Mouse (Mus musculus): ENCODE data around the gene Olfr10. TPM values are rescaled to one million over a fixed set of nuclear protein-coding genes. Genes with fewer than 3 reads are reported as not detected.

Olfr10 gene
- polyA plus RNA-seq, 1 experiment from 2014 or later, result not detected

GRCm38 (mm10) chr11:49329686-49330085 lies 25.1 kb downstream of the Olfr10 start:
- H3K36me3 ChIP-seq, result no peaks in the 10 kb centered on the region
- no peak for ATAC-seq (ENCODE audit: low FRiP score, low read depth)
- no peak overlapping the region for H3K27ac ChIP-seq (replicated peaks)

DNA sequence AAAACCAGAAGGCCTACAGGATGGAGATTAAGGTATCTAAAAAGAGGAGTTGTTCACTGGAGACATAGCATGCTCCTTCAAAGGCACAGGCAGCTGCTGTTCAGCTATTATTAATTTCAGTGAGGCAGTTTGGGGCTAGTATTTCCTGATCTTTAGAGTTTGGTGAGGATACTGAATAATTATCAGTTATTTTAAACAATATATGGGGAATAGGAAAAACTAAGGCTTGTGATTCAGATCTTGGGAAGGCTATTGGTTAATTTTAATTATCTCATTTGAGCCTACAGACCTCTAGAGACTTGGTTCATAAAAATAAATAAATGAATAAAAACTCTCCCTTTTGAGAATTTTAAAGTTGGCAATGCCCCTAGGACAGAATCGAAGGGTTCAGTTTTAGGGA lies 30.3 kb downstream of the Olfr10 start, which contains the start of gene Olfr1390:
TSS of gene Olfr1390 (plus strand) at position 301 of the 400 bp plus-strand sequence.
- Histone ChIP-seq H3K4me2 (no peak within 1 kb of the TSS), H3K9ac (no peak within 1 kb of the TSS), H3K4me3 (no peak within 1 kb of the TSS), H3K36me3 (no peaks in the 10 kb centered on the region), H3K27me3 (no peaks in the 10 kb centered on the region), H3K27ac (replicated peaks) (no peak within 1 kb of the TSS), H3K4me1 (replicated peaks) (no peaks in the 10 kb centered on the region), H3K9me3 (no peaks in the 10 kb centered on the region)
- 84% methylated on average over 1 of the region's 1 CpGs for WGBS
- ATAC-seq (ENCODE audit: low FRiP score, low read depth), result no peak

More at GRCm38 (mm10) chr11:49329686-49330085, 25.1 kb downstream of the Olfr10 start:
- Histone ChIP-seq H3K4me1 (replicated peaks) (no peaks in the 10 kb centered on the region), H3K9me3 (no peaks in the 10 kb centered on the region), H3K9ac (no peak overlapping the region), H3K4me3 (no peak overlapping the region), H3K4me2 (no peak overlapping the region), H3K27me3 (no peaks in the 10 kb centered on the region)
- 83% methylated on average over 1 of the region's 1 CpGs for WGBS

DNA sequence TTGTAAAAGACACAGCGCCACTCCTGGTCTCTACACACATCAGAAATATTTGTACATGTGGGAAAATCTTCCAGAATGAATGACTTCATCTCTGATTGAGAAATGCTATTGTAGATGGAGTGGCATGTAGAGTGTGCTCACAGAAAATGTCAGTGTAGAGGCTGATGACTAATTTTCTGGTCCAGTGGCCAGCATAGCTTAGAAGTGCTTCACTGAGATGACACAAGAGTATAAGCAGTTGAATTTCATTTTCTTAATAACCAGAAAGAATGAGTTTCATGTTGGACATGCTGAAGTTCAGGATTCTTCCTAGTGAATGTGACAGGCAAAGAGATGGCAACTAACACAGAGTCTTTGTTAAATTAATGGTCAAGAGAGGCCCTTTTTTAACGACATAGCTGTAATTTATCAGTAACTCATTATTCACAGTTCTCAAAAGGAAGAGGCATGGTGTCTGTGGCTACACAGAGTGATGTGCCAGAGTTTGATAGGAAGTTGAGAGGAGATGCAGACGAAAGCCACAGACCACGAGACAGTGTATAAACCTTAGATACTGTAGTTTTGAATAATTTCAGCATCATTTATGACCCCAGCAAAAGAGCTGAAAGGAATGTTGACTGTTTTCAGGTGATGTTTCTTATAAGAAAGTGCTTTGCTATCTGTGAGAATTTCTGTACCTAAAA lies 32.8 kb downstream of the Olfr10 start:
- no peak for ATAC-seq (ENCODE audit: low FRiP score, low read depth)
- Histone ChIP-seq H3K9me3 (no peaks in the 10 kb centered on the region), H3K9ac (no peak overlapping the region), H3K36me3 (no peaks in the 10 kb centered on the region), H3K4me1 (replicated peaks) (no peaks in the 10 kb centered on the region), H3K4me2 (no peak overlapping the region), H3K27ac (replicated peaks) (no peak overlapping the region), H3K27me3 (no peaks in the 10 kb centered on the region), H3K4me3 (no peak overlapping the region)
- 74% methylated on average over 4 of the region's 4 CpGs for WGBS

Other genes with a start within 250 kb of the Olfr10 start
- gene Tgtp2, start 240.5 kb upstream of the Olfr10 start, polyA plus RNA-seq (2015; fragmentation: Nextera tagmentation; extraction: Ambion mirVana), result 0.54 TPM in 1 of 2 replicates, not detected in the other
- 0.52 and 1.6 TPM in 2 replicates for gene Ifi47, start 228.2 kb upstream of the Olfr10 start, polyA plus RNA-seq (2015; fragmentation: Nextera tagmentation; extraction: Ambion mirVana)
- gene Olfr1396, start 189.9 kb upstream of the Olfr10 start, polyA plus RNA-seq (2015; fragmentation: Nextera tagmentation; extraction: Ambion mirVana), result not detected in 2 replicates
- not detected in 2 replicates for gene Olfr1395, start 162.5 kb upstream of the Olfr10 start, polyA plus RNA-seq (2015; fragmentation: Nextera tagmentation; extraction: Ambion mirVana)
- gene Olfr1394, start 150.4 kb upstream of the Olfr10 start, polyA plus RNA-seq (2015; fragmentation: Nextera tagmentation; extraction: Ambion mirVana), result not detected in 2 replicates
- 0.22 TPM in 1 of 2 replicates, not detected in the other for gene Btnl9, start 117.6 kb upstream of the Olfr10 start, polyA plus RNA-seq (2015; fragmentation: Nextera tagmentation; extraction: Ambion mirVana)
- gene Zfp62, start 101.4 kb upstream of the Olfr10 start, polyA plus RNA-seq (2015; fragmentation: Nextera tagmentation; extraction: Ambion mirVana), result 38.0 and 40.7 TPM in 2 replicates
- 34.7 and 36.2 TPM in 2 replicates for gene Mgat1, start 60.5 kb upstream of the Olfr10 start, polyA plus RNA-seq (2015; fragmentation: Nextera tagmentation; extraction: Ambion mirVana)
- not detected in 2 replicates for gene Olfr1393, start 26.4 kb upstream of the Olfr10 start, polyA plus RNA-seq (2015; fragmentation: Nextera tagmentation; extraction: Ambion mirVana)
- not detected in 2 replicates for gene Olfr1392, start 19.5 kb upstream of the Olfr10 start, polyA plus RNA-seq (2015; fragmentation: Nextera tagmentation; extraction: Ambion mirVana)
- not detected in 2 replicates for gene Olfr1391, start 18.0 kb downstream of the Olfr10 start, polyA plus RNA-seq (2015; fragmentation: Nextera tagmentation; extraction: Ambion mirVana)
- not detected in 2 replicates for gene Olfr1390, start 30.4 kb downstream of the Olfr10 start, polyA plus RNA-seq (2015; fragmentation: Nextera tagmentation; extraction: Ambion mirVana)
- gene Olfr1389, start 118.3 kb downstream of the Olfr10 start, polyA plus RNA-seq (2015; fragmentation: Nextera tagmentation; extraction: Ambion mirVana), result not detected in 2 replicates
- gene Olfr1388, start 131.9 kb downstream of the Olfr10 start, polyA plus RNA-seq (2015; fragmentation: Nextera tagmentation; extraction: Ambion mirVana), result 0.08 and 0.12 TPM in 2 replicates
- gene Olfr1387, start 150.6 kb downstream of the Olfr10 start, polyA plus RNA-seq (2015; fragmentation: Nextera tagmentation; extraction: Ambion mirVana), result not detected in 2 replicates
- gene Olfr1386, start 160.3 kb downstream of the Olfr10 start, polyA plus RNA-seq (2015; fragmentation: Nextera tagmentation; extraction: Ambion mirVana), result not detected in 2 replicates
- not detected in 2 replicates for gene Olfr1385, start 184.3 kb downstream of the Olfr10 start, polyA plus RNA-seq (2015; fragmentation: Nextera tagmentation; extraction: Ambion mirVana)
- gene Olfr1384, start 202.0 kb downstream of the Olfr10 start, polyA plus RNA-seq (2015; fragmentation: Nextera tagmentation; extraction: Ambion mirVana), result not detected in 2 replicates
- not detected in 2 replicates for gene Olfr1383, start 214.9 kb downstream of the Olfr10 start, polyA plus RNA-seq (2015; fragmentation: Nextera tagmentation; extraction: Ambion mirVana)
- not detected in 2 replicates for gene Olfr1382, start 223.5 kb downstream of the Olfr10 start, polyA plus RNA-seq (2015; fragmentation: Nextera tagmentation; extraction: Ambion mirVana)
- not detected in 2 replicates for gene Olfr1381, start 238.7 kb downstream of the Olfr10 start, polyA plus RNA-seq (2015; fragmentation: Nextera tagmentation; extraction: Ambion mirVana)

Measured in hindbrain, embryonic 15.5 days (tissue).